Mouse (Mus musculus): ENCODE measurements around the gene Cyp39a1. TPM values are rescaled to one million over a fixed set of nuclear protein-coding genes. Genes with fewer than 3 reads are reported as not detected.

The Cyp39a1 gene
- total and polyA plus RNA-seq, 3 experiments, result 2.1 to 4.9 (median 3.5) TPM

DNA sequence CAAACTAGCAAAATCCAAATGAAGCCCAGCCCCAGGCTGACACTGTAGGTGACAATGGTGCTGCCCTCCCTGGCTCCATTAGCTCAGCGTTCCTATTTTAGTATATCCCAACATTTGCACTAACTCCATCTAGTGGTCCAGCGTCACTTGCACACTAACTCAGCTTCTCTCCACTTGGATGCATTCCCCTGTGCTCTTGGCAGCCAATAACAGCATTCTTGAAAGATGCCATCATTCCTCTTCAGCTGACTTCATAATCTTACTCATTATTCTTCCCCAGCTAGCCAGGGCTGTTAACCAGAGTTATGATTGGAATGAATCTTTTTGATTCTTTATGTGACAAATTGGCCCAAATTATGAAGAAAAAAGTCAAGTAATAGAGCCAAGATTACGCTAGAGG, 40.0 kb downstream of the Cyp39a1 start:
- intact Hi-C loops (cut with DNase I), result no loop called here
- no peaks in the 10 kb centered on the region; the same call in 1 of the 2 replicates for H3K4me1 ChIP-seq (ENCODE audit: control insufficient read depth, insufficient read depth, low read length)
- H3K27me3 ChIP-seq (ENCODE audit: control insufficient read depth, insufficient read depth, low read length), result no peaks in the 10 kb centered on the region
- H3K27ac ChIP-seq, result peak overlapping the region; percentile 30; the same call in 1 of the 2 replicates
- H3K79me2 ChIP-seq (replicated peaks; ENCODE audit: control insufficient read depth, insufficient read depth, low read length), result no peaks in the 10 kb centered on the region
- no peak overlapping the region for H3K9ac ChIP-seq (ENCODE audit: low read depth, low read length)
- no peaks in the 10 kb centered on the region for H3K36me3 ChIP-seq (ENCODE audit: control insufficient read depth, insufficient read depth, low read length)
- TF ChIP-seq EP300 (IDR thresholded peaks at IDR 0.05; ENCODE audit: insufficient read depth, low read depth, low read length) (no peak), CTCF (IDR thresholded peaks at IDR 0.05) (peak; percentile 57)
- 62% methylated on average over 3 of the region's 3 CpGs for WGBS
- DNase-seq, result peak; percentile 27 to 71
- no peak overlapping the region for H3K4me3 ChIP-seq

DNA sequence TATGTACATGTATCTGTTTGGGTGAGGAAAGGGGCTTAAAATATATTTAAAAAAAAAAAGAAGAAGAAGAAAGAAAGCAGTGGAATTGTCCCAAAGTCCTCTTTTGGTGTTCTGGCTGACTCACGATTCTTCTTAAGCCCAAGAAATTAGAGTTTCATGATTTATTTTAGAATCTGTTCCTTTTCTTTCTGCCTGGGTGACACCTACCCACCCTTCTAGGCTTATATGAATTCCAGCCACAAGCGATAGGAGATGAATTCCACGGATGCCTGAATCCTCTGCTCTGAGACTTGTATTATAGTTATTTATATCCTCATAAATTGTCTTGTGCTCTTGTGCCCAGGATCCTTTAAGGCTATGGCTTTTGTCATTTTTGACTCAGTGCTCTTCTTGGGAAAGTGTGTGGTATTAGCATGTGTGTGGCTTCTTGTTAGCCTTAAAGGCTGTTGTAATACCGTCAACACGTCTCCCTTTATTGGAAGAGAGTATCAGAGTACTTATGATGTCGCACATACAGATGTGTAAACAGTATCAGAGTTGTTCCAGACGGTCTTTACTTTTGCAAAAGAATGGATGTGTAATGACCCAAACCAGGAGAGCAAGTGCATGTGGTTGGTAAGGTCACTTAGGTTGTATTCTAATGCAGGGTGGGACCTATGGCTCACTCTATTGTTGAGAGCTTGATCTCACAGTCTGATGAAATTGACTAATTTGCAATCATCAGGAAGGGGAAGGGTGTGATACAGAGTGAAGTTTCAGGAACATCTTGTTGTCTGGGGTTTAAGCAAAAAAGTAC, 44.5 kb downstream of the Cyp39a1 start:
- Histone ChIP-seq H3K4me1 (ENCODE audit: control insufficient read depth, insufficient read depth, low read length) (peaks cover 3% of the 10 kb centered on the region; the same call in 1 of the 2 replicates), H3K9ac (ENCODE audit: low read depth, low read length) (no peak overlapping the region), H3K27me3 (ENCODE audit: control insufficient read depth, insufficient read depth, low read length) (no peaks in the 10 kb centered on the region), H3K4me3 (no peak overlapping the region), H3K36me3 (ENCODE audit: control insufficient read depth, insufficient read depth, low read length) (peaks cover 3% of the 10 kb centered on the region; the same call in 1 of the 2 replicates), H3K79me2 (replicated peaks; ENCODE audit: control insufficient read depth, insufficient read depth, low read length) (no peaks in the 10 kb centered on the region), H3K27ac (peak overlapping the region; percentile 49)
- no peak for DNase-seq
- intact Hi-C loops (cut with DNase I), result no loop called here
- 50% methylated on average over 7 of the region's 7 CpGs for WGBS
- TF ChIP-seq EP300 (IDR thresholded peaks at IDR 0.05; ENCODE audit: insufficient read depth, low read depth, low read length) (no peak), CTCF (IDR thresholded peaks at IDR 0.05) (no peak), POLR2A (IDR thresholded peaks at IDR 0.05; ENCODE audit: insufficient read depth, low read depth, low read length) (no peak)

DNA sequence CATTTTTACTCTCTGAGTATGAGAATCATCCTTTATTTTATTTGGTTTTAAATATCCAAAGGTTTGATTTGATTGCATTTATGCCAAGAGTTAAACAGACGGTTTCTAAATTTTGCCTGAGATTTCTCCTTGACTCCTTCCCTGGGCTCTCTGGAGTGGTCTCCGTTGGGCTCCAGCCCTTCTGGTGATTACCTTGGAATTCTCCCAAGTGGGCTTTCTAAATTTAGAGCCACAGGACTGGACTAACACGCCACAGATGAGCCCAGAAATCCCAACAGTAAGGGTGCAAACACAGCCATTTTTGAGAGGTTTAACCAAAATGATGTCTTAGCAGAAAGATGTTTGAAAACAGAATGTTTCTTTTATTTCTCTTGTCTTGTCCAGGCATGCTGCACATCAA, 47.0 kb downstream of the Cyp39a1 start:
- DNase-seq, result peak in 1 of 2 experiments; percentile 14
- peak overlapping the region; percentile 47; the same call in 1 of the 2 replicates for H3K27ac ChIP-seq
- H3K36me3 ChIP-seq (ENCODE audit: control insufficient read depth, insufficient read depth, low read length), result peaks cover 8% of the 10 kb centered on the region; the same call in 1 of the 2 replicates
- intact Hi-C loops (cut with DNase I), result no loop called here
- TF ChIP-seq CTCF (IDR thresholded peaks at IDR 0.05) (no peak), EP300 (IDR thresholded peaks at IDR 0.05; ENCODE audit: insufficient read depth, low read depth, low read length) (no peak), POLR2A (IDR thresholded peaks at IDR 0.05; ENCODE audit: insufficient read depth, low read depth, low read length) (no peak)
- no peak overlapping the region for H3K9ac ChIP-seq (ENCODE audit: low read depth, low read length)
- H3K27me3 ChIP-seq (ENCODE audit: control insufficient read depth, insufficient read depth, low read length), result no peaks in the 10 kb centered on the region
- H3K4me1 ChIP-seq (ENCODE audit: control insufficient read depth, insufficient read depth, low read length), result peaks cover 3% of the 10 kb centered on the region
- no peak overlapping the region for H3K4me3 ChIP-seq
- WGBS, result 10% methylated on average over 3 of the region's 3 CpGs
- H3K79me2 ChIP-seq (replicated peaks; ENCODE audit: control insufficient read depth, insufficient read depth, low read length), result no peaks in the 10 kb centered on the region

DNA sequence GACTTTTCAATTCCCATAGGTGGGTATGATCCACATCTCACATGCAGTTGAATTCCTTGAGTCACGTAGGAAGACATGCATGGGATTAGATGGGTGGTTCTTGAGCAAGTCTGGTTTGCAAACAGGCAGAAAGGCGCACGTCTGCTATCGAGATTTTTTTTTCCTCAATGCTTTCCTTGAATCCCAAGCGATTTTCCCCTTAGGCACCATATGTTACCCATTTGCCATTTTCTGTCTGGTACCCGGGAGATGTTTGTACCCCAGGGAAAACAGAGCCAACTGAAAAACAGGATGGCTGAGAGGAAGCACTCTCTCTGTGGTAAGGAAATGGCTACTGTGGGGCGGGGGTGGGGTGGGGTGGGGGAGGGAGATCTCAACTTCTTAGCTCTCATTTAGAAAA, 49.4 kb downstream of the Cyp39a1 start:
- peaks cover 3% of the 10 kb centered on the region for H3K4me1 ChIP-seq (ENCODE audit: control insufficient read depth, insufficient read depth, low read length)
- WGBS, result 53% methylated on average over 7 of the region's 7 CpGs
- intact Hi-C loops (cut with DNase I), result no loop called here
- H3K36me3 ChIP-seq (ENCODE audit: control insufficient read depth, insufficient read depth, low read length), result peaks cover 8% of the 10 kb centered on the region; the same call in 1 of the 2 replicates
- no peaks in the 10 kb centered on the region for H3K27me3 ChIP-seq (ENCODE audit: control insufficient read depth, insufficient read depth, low read length)
- no peak for DNase-seq
- H3K79me2 ChIP-seq (replicated peaks; ENCODE audit: control insufficient read depth, insufficient read depth, low read length), result no peaks in the 10 kb centered on the region
- H3K27ac ChIP-seq, result no peak overlapping the region
- H3K9ac ChIP-seq (ENCODE audit: low read depth, low read length), result no peak overlapping the region
- no peak overlapping the region for H3K4me3 ChIP-seq
- TF ChIP-seq EP300 (IDR thresholded peaks at IDR 0.05; ENCODE audit: insufficient read depth, low read depth, low read length), result no peak
- TF ChIP-seq POLR2A (IDR thresholded peaks at IDR 0.05; ENCODE audit: insufficient read depth, low read depth, low read length), result no peak
- TF ChIP-seq CTCF (IDR thresholded peaks at IDR 0.05), result no peak

DNA sequence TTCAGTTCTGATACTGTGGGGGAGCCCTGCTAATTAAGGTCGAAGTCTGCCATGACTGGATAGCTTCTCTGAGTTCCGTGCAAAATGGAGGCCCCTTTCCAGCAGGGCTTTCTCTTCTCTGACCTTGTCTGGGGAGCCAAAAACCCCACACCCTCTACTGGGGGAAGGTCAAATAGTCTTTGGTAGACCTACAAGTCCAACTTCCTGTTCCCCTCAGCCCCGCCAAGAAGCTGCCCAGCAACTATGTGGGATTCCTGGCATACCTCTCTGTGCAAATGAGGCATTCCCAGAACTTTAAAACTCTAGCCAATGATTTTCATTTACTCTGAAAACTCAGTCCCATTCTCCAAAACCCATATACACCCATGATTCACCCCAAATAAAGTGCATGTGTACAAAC, 52.2 kb downstream of the Cyp39a1 start:
- Histone ChIP-seq H3K36me3 (ENCODE audit: control insufficient read depth, insufficient read depth, low read length) (peaks cover 8% of the 10 kb centered on the region; the same call in 1 of the 2 replicates), H3K27me3 (ENCODE audit: control insufficient read depth, insufficient read depth, low read length) (no peaks in the 10 kb centered on the region), H3K4me1 (ENCODE audit: control insufficient read depth, insufficient read depth, low read length) (peaks cover 3% of the 10 kb centered on the region), H3K9ac (ENCODE audit: low read depth, low read length) (no peak overlapping the region), H3K4me3 (no peak overlapping the region), H3K79me2 (replicated peaks; ENCODE audit: control insufficient read depth, insufficient read depth, low read length) (no peaks in the 10 kb centered on the region), H3K27ac (no peak overlapping the region)
- intact Hi-C loops (cut with DNase I), result no loop called here
- WGBS, result 74% methylated on average over 3 of the region's 3 CpGs
- DNase-seq, result no peak
- TF ChIP-seq POLR2A (IDR thresholded peaks at IDR 0.05; ENCODE audit: insufficient read depth, low read depth, low read length) (no peak), EP300 (IDR thresholded peaks at IDR 0.05; ENCODE audit: insufficient read depth, low read depth, low read length) (no peak), CTCF (IDR thresholded peaks at IDR 0.05) (no peak)

- Histone ChIP-seq H3K4me3 (no peak overlapping the region), H3K9ac (ENCODE audit: low read depth, low read length) (no peak overlapping the region), H3K36me3 (ENCODE audit: control insufficient read depth, insufficient read depth, low read length) (no peaks in the 10 kb centered on the region), H3K27ac (no peak overlapping the region), H3K79me2 (replicated peaks; ENCODE audit: control insufficient read depth, insufficient read depth, low read length) (no peaks in the 10 kb centered on the region), H3K4me1 (ENCODE audit: control insufficient read depth, insufficient read depth, low read length) (no peaks in the 10 kb centered on the region), H3K27me3 (ENCODE audit: control insufficient read depth, insufficient read depth, low read length) (no peaks in the 10 kb centered on the region)
- no peak for DNase-seq
- whole genome bisulfite sequencing, result 94% methylated on average over 2 of the region's 2 CpGs
- no peak for TF ChIP-seq POLR2A (IDR thresholded peaks at IDR 0.05; ENCODE audit: insufficient read depth, low read depth, low read length)
- no peak for TF ChIP-seq EP300 (IDR thresholded peaks at IDR 0.05; ENCODE audit: insufficient read depth, low read depth, low read length)
- peak; percentile 42 for TF ChIP-seq CTCF (IDR thresholded peaks at IDR 0.05)
- intact Hi-C loops (cut with DNase I), result no loop called here
These were observed 57.3 kb downstream of the Cyp39a1 start for GRCm38 (mm10) chr17:43724480-43724879.
